ENCODE assay signal across 23 mouse cellular contexts in the genomic region with DNA sequence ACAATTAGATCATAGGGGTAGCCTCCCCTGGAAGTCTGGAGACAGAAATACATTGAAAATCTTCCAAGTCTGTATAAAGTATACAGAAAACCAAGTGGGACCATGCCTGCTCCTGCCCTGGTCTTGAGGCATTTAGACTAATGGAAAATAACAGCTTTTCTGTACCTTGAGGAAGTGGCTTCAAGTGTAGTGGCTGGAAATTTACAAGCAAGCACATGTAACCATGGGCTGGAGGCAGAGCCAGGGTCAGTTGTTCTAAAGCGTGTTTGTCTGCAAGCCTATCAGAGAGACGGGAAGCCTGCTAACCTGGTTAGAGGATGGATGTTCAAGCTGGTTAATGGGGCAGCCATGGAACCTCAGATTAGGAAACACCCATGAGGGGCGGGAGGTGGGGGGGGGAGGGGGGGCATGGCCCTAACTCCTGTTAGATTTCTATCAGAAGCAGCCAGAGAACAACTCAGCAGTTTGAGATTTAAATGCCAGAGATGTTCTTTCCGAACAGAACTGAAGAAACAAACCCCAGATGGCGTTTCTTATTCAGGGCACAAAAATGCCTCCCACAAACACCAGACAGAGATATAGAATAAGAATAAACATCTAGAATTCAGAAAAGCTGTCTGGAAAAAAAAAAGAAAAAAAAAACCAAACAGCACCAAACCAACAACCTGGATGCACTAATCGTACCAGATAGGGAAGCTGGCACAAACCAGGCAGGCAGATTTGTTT.
DNase-seq lines count a peak whose midpoint lies in the region; TF ChIP-seq lines count a peak whose summit lies in the region.
"Had no signal": no experiment of that assay in that cellular context is flagged by ENCODE, and none has a peak within 500 bp of the region (broad histone marks: within the 10 kb centered on the region; RNA-seq: fewer than 3 reads in every experiment).

No protein-coding gene starts in this region.

- peak; percentile 13 for DNase-seq in kidney, adult 2 months
- no peak for DNase-seq in kidney, adult 18-20 months
- peak; percentile 46 for DNase-seq in right cerebral cortex, adult 18-20 months
- no peak for DNase-seq in right cerebral cortex, postnatal 4 days
- no peak for DNase-seq in urinary bladder, postnatal 4 days (ENCODE audit: low spot score in 2 of 2)
- DNase-seq in heart, postnatal 36 days = no peak
- DNase-seq: adrenal gland, adult 8-10 months; cerebellum, adult 11 months; cerebellum, postnatal 14 days; embryo, embryonic 11 days; heart, postnatal 14 days; kidney, adult 9 months; kidney, postnatal 25 days; layer of hippocampus, postnatal 36 days; liver, embryonic 13.5 days; lung, postnatal 36 days; retina, postnatal 1 day; thymus, adult 18-20 months; thymus, postnatal 4 days had no signal

- WGBS in kidney, adult 2 months = 66% methylated on average over 6 of the region's 6 CpGs

- intact Hi-C loops in heart, postnatal 36 days (cut with DNase I) = no loop called here

- no peak for TF ChIP-seq CTCF in kidney, adult 2 months (conservative IDR thresholded peaks at IDR 0.05; ENCODE audit: insufficient read depth, insufficient read length, low read depth, low read length)
- TF ChIP-seq CTCF in embryonic fibroblast, embryonic 13.5 days (IDR thresholded peaks at IDR 0.05; ENCODE audit: borderline replicate concordance, insufficient read depth, low read length) = no peak

- H3K27me3 ChIP-seq in kidney, adult 2 months (replicated peaks; ENCODE audit: control insufficient read depth, insufficient read depth, low read length) = no peaks in the 10 kb centered on the region
- H3K27me3 ChIP-seq: forebrain, embryonic 12.5 days; hindbrain, embryonic 13.5 days; limb, embryonic 12.5 days; liver, embryonic 13.5 days had no signal

- no peaks in the 10 kb centered on the region for H3K36me3 ChIP-seq in kidney, adult 2 months (ENCODE audit: control insufficient read depth, insufficient read depth, low read length)
- H3K36me3 ChIP-seq: forebrain, embryonic 12.5 days; hindbrain, embryonic 13.5 days; limb, embryonic 12.5 days; liver, embryonic 13.5 days had no signal

- H3K27ac ChIP-seq in kidney, adult 2 months (ENCODE audit: insufficient read depth, low read depth, low read length) = no peak overlapping the region
- H3K27ac ChIP-seq in embryonic fibroblast, embryonic 13.5 days (ENCODE audit: insufficient read depth, low read length) = peak overlapping the region; percentile 34; the same call in 1 of the 2 replicates
- H3K27ac ChIP-seq: forebrain, embryonic 12.5 days; hindbrain, embryonic 13.5 days; limb, embryonic 12.5 days; liver, embryonic 13.5 days had no signal

- H3K4me3 ChIP-seq in kidney, adult 2 months (ENCODE audit: insufficient read depth, low read depth, low read length) = no peak overlapping the region
- H3K4me3 ChIP-seq in embryonic fibroblast, embryonic 13.5 days (ENCODE audit: insufficient read depth, low read length) = no peak overlapping the region
- H3K4me3 ChIP-seq: forebrain, embryonic 12.5 days; hindbrain, embryonic 13.5 days; limb, embryonic 12.5 days; liver, embryonic 13.5 days had no signal

- no peak for TF ChIP-seq POLR2A in kidney, adult 2 months (IDR thresholded peaks at IDR 0.05; ENCODE audit: low read depth, low read length)
- TF ChIP-seq POLR2A in embryonic fibroblast, embryonic 13.5 days (IDR thresholded peaks at IDR 0.05; ENCODE audit: low read depth, low read length) = no peak

- 0 out of 2 replicates have a peak, but pooled peaks cover 2% of the 10 kb centered on the region for H3K4me1 ChIP-seq in kidney, adult 2 months (ENCODE audit: control insufficient read depth, insufficient read depth, low read length)
- H3K4me1 ChIP-seq in embryonic fibroblast, embryonic 13.5 days (ENCODE audit: control insufficient read depth, insufficient read depth, low read length) = no peaks in the 10 kb centered on the region; the same call in 1 of the 2 replicates
- H3K4me1 ChIP-seq: liver, embryonic 13.5 days had no signal

Comparison
In these comparisons a context has a peak if more than half of its experiments do, and no peak if none do; other contexts are left out.
1. DNase-seq: peak in kidney, adult 2 months (single experiment) and right cerebral cortex, adult 18-20 months (single experiment); none in kidney, adult 18-20 months (single experiment), right cerebral cortex, postnatal 4 days (single experiment), urinary bladder, postnatal 4 days (0 of 2) and heart, postnatal 36 days (0 of 2).